Mouse (Mus musculus) ES-Bruce4 (cell line): Measurements from ENCODE around the gene Ropn1.

ENCODE experiments used
- CTCF ChIP-seq: IDR thresholded peaks from one replicate; pipeline ENCODE4 v1.8.1; 2011; ENCODE audit warnings: low read depth, low read length
- EP300 ChIP-seq: IDR thresholded peaks from 2 replicates; pipeline ENCODE4 v1.6.1; 2011; ENCODE audit warnings: low read depth, low read length; ENCODE audit not compliant: insufficient read depth
- POLR2A ChIP-seq: IDR thresholded peaks from one replicate; pipeline ENCODE4 v1.8.1; 2011; ENCODE audit warnings: low read length; ENCODE audit not compliant: insufficient read depth

- no peak for TF ChIP-seq POLR2A
- TF ChIP-seq CTCF = no peak
- no peak for TF ChIP-seq EP300
Observed at GRCm38 (mm10) chr16:34706019-34706418, 56.3 kb downstream of the Ropn1 start.
